Mouse (Mus musculus): ENCODE measurements around the gene March8. TPM values are rescaled to one million over a fixed set of nuclear protein-coding genes. Genes with fewer than 3 reads are reported as not detected.

Gene March8
- polyA plus RNA-seq, 1 experiment, result 36.7 TPM

- Histone ChIP-seq H3K27me3 (ENCODE audit: control insufficient read depth, insufficient read depth, low read length) (no peaks in the 10 kb centered on the region), H3K27ac (ENCODE audit: insufficient read depth, low read length) (no peak overlapping the region), H3K36me3 (ENCODE audit: control insufficient read depth, insufficient read depth, low read length) (no peaks in the 10 kb centered on the region), H3K4me1 (ENCODE audit: control insufficient read depth, insufficient read depth, insufficient read length) (no peaks in the 10 kb centered on the region), H3K4me3 (ENCODE audit: extremely low read depth, insufficient read depth, insufficient read length) (no peak overlapping the region)
- no peak for DNase-seq (ENCODE audit: low read depth in 1 of 2, low spot score in 2 of 2)
- TF ChIP-seq CTCF (IDR thresholded peaks at IDR 0.05; ENCODE audit: extremely low read depth, insufficient read depth, insufficient read length, insufficient replicate concordance) (no peak), POLR2A (IDR thresholded peaks at IDR 0.05; ENCODE audit: low read depth, low read length) (no peak)
- 87% methylated on average over 10 of the region's 10 CpGs for WGBS
Observed at GRCm38 (mm10) chr6:116383582-116383981, 45.8 kb downstream of the March8 start.

- H3K4me1 ChIP-seq (ENCODE audit: control insufficient read depth, insufficient read depth, insufficient read length), result no peaks in the 10 kb centered on the region
- DNase-seq (ENCODE audit: low read depth in 1 of 2, low spot score in 2 of 2), result no peak
- no peak overlapping the region for H3K4me3 ChIP-seq (ENCODE audit: extremely low read depth, insufficient read depth, insufficient read length)
- H3K36me3 ChIP-seq (ENCODE audit: control insufficient read depth, insufficient read depth, low read length), result no peaks in the 10 kb centered on the region
- TF ChIP-seq CTCF (IDR thresholded peaks at IDR 0.05; ENCODE audit: extremely low read depth, insufficient read depth, insufficient read length, insufficient replicate concordance), result no peak
- TF ChIP-seq POLR2A (IDR thresholded peaks at IDR 0.05; ENCODE audit: low read depth, low read length), result no peak
- no peak overlapping the region for H3K27ac ChIP-seq (ENCODE audit: insufficient read depth, low read length)
- H3K27me3 ChIP-seq (ENCODE audit: control insufficient read depth, insufficient read depth, low read length), result no peaks in the 10 kb centered on the region
- WGBS, result 88% methylated on average over 5 of the region's 5 CpGs
Observed at GRCm38 (mm10) chr6:116385194-116386044, 47.6 kb downstream of the March8 start.

DNA sequence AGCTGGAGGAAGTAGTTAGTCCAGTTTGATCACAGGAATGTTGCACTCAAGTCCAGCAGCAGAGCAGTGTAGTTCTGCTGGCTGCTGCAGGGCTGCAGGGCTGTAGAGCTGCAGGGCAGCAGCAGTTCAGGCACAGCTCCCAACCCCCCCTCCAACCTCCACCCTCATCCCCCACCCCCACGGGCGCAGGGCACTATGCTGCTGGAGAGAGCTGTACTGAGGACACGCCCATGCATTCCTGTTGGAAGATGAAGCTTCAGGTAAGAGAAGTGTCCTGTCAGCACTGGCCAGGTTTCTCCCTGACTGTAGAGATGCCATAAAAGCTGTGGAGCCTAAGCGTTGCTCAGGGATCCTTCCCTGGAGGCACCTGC is 48.2 kb downstream of the March8 start:
- Histone ChIP-seq H3K4me1 (ENCODE audit: control insufficient read depth, insufficient read depth, insufficient read length) (no peaks in the 10 kb centered on the region), H3K4me3 (ENCODE audit: extremely low read depth, insufficient read depth, insufficient read length) (no peak overlapping the region), H3K27me3 (ENCODE audit: control insufficient read depth, insufficient read depth, low read length) (no peaks in the 10 kb centered on the region), H3K27ac (ENCODE audit: insufficient read depth, low read length) (no peak overlapping the region), H3K36me3 (ENCODE audit: control insufficient read depth, insufficient read depth, low read length) (no peaks in the 10 kb centered on the region)
- no peak for TF ChIP-seq POLR2A (IDR thresholded peaks at IDR 0.05; ENCODE audit: low read depth, low read length)
- no peak for TF ChIP-seq CTCF (IDR thresholded peaks at IDR 0.05; ENCODE audit: extremely low read depth, insufficient read depth, insufficient read length, insufficient replicate concordance)
- 87% methylated on average over 4 of the region's 4 CpGs for WGBS
- no peak for DNase-seq (ENCODE audit: low read depth in 1 of 2, low spot score in 2 of 2)

DNA sequence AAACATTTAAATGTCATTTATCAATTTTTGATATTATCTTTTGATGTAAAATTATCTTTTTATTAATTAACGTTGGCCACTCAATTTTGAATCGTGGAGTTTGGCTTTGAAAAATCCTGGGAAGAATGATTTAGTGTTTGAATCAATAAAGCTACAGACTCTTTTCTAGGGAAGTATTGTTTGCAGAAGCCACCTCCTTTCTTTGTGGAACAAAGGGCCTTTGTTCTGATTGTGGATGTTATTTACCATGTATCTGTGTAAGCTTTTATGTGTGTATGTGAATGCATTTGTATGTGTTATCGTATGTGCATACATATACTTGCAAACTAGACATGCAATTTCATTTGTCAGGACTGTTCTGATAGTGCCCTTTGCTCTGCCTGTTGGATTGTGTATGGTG is 48.7 kb downstream of the March8 start:
- no peak for TF ChIP-seq POLR2A (IDR thresholded peaks at IDR 0.05; ENCODE audit: low read depth, low read length)
- TF ChIP-seq CTCF (IDR thresholded peaks at IDR 0.05; ENCODE audit: extremely low read depth, insufficient read depth, insufficient read length, insufficient replicate concordance), result no peak
- DNase-seq (ENCODE audit: low read depth in 1 of 2, low spot score in 2 of 2), result no peak
- no peaks in the 10 kb centered on the region for H3K36me3 ChIP-seq (ENCODE audit: control insufficient read depth, insufficient read depth, low read length)
- H3K27ac ChIP-seq (ENCODE audit: insufficient read depth, low read length), result no peak overlapping the region
- no peak overlapping the region for H3K4me3 ChIP-seq (ENCODE audit: extremely low read depth, insufficient read depth, insufficient read length)
- WGBS, result 94% methylated on average over 3 of the region's 3 CpGs
- H3K4me1 ChIP-seq (ENCODE audit: control insufficient read depth, insufficient read depth, insufficient read length), result no peaks in the 10 kb centered on the region
- H3K27me3 ChIP-seq (ENCODE audit: control insufficient read depth, insufficient read depth, low read length), result no peaks in the 10 kb centered on the region

DNA sequence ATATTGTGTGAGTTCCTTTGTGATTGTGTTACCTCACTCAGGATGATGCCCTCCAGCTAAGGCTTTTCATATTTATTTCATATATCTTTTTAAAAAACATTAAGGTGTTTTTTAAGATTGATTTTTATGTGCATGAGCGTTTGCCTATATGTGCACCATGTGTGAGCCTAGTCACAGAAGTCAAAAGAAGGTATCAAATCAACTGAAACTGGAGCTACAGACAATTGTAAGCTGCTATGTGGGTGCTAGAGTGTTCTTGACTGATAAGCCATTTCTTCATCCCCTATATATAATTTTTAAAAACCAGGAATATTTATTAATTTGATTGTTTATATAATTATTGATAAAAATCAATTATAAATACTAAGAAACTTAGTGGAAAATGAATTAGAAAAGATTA is 50.2 kb downstream of the March8 start:
- H3K4me1 ChIP-seq (ENCODE audit: control insufficient read depth, insufficient read depth, insufficient read length), result no peaks in the 10 kb centered on the region
- TF ChIP-seq CTCF (IDR thresholded peaks at IDR 0.05; ENCODE audit: extremely low read depth, insufficient read depth, insufficient read length, insufficient replicate concordance) (no peak), POLR2A (IDR thresholded peaks at IDR 0.05; ENCODE audit: low read depth, low read length) (no peak)
- no peak overlapping the region for H3K4me3 ChIP-seq (ENCODE audit: extremely low read depth, insufficient read depth, insufficient read length)
- no peaks in the 10 kb centered on the region for H3K36me3 ChIP-seq (ENCODE audit: control insufficient read depth, insufficient read depth, low read length)
- no peaks in the 10 kb centered on the region for H3K27me3 ChIP-seq (ENCODE audit: control insufficient read depth, insufficient read depth, low read length)
- DNase-seq (ENCODE audit: low read depth in 1 of 2, low spot score in 2 of 2), result no peak
- WGBS, result 96% methylated on average over 1 of the region's 1 CpGs
- H3K27ac ChIP-seq (ENCODE audit: insufficient read depth, low read length), result no peak overlapping the region

GRCm38 (mm10) chr6:116389481-116389880 is 51.7 kb downstream of the March8 start:
- Histone ChIP-seq H3K36me3 (ENCODE audit: control insufficient read depth, insufficient read depth, low read length) (no peaks in the 10 kb centered on the region), H3K4me1 (ENCODE audit: control insufficient read depth, insufficient read depth, insufficient read length) (no peaks in the 10 kb centered on the region), H3K27me3 (ENCODE audit: control insufficient read depth, insufficient read depth, low read length) (no peaks in the 10 kb centered on the region), H3K27ac (ENCODE audit: insufficient read depth, low read length) (no peak overlapping the region), H3K4me3 (ENCODE audit: extremely low read depth, insufficient read depth, insufficient read length) (no peak overlapping the region)
- DNase-seq (ENCODE audit: low read depth in 1 of 2, low spot score in 2 of 2), result no peak
- TF ChIP-seq POLR2A (IDR thresholded peaks at IDR 0.05; ENCODE audit: low read depth, low read length) (no peak), CTCF (IDR thresholded peaks at IDR 0.05; ENCODE audit: extremely low read depth, insufficient read depth, insufficient read length, insufficient replicate concordance) (no peak)

GRCm38 (mm10) chr6:116394916-116395648 is 57.3 kb downstream of the March8 start:
- no peak for DNase-seq (ENCODE audit: low read depth in 1 of 2, low spot score in 2 of 2)
- Histone ChIP-seq H3K27me3 (ENCODE audit: control insufficient read depth, insufficient read depth, low read length) (no peaks in the 10 kb centered on the region), H3K4me3 (ENCODE audit: extremely low read depth, insufficient read depth, insufficient read length) (no peak overlapping the region), H3K27ac (ENCODE audit: insufficient read depth, low read length) (no peak overlapping the region), H3K4me1 (ENCODE audit: control insufficient read depth, insufficient read depth, insufficient read length) (no peaks in the 10 kb centered on the region), H3K36me3 (ENCODE audit: control insufficient read depth, insufficient read depth, low read length) (no peaks in the 10 kb centered on the region)
- 86% methylated on average over 2 of the region's 2 CpGs for WGBS
- TF ChIP-seq POLR2A (IDR thresholded peaks at IDR 0.05; ENCODE audit: low read depth, low read length) (no peak), CTCF (IDR thresholded peaks at IDR 0.05; ENCODE audit: extremely low read depth, insufficient read depth, insufficient read length, insufficient replicate concordance) (no peak)

Measured in spleen, adult 2 months (tissue).